Mouse (Mus musculus): ENCODE data around the gene Lmtk2. TPM values are rescaled to one million over a fixed set of nuclear protein-coding genes. Genes with fewer than 3 reads are reported as not detected.

Lmtk2 gene
- polyA plus RNA-seq, 1 experiment from 2014 or later, result 3.1 TPM

DNA sequence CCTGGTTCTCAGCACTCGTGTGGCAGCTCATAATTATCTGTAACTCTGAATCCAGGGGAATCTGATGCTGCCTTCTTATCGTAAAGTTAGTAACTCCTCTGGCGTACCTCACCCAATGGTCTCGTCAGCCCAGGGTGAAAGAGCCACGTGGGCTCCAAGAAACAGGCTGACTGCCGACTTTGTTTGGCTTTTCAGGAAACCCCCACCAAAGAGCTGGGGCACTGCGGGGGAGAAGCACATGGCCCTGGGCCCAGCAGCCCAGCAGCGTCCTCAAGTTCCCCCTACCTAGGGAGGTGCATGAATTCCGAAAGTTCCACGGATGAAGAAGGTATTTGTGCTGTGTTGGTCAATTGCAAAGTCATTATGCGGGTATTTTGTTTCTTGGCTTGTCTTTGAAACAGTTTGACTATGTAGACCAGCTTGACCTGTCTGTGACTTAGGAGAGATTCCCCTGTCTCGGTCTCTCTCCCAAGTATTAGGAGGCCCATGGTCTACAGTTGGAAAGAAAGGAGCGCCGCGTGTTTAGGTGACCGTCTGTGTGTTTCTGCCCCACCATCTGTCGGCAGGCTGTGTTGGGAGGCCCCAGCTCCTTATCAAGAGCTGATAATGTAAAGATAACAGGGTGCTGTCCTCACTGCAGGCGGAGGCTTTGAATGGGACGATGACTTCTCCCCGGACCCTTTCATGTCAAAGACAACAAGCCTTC lies 82.5 kb downstream of the Lmtk2 start:
- WGBS, result 22% methylated on average over 20 of the region's 20 CpGs
- peak overlapping the region; percentile 25; the same call in 1 of the 2 replicates for H3K4me2 ChIP-seq
- no peak overlapping the region for H3K9ac ChIP-seq
- H3K9me3 ChIP-seq (replicated peaks), result no peaks in the 10 kb centered on the region
- no peak for ATAC-seq (replicated peaks; ENCODE audit: insufficient number of reproducible peaks, insufficient read depth, low FRiP score, low read depth)
- no peaks in the 10 kb centered on the region for H3K27me3 ChIP-seq
- no peak overlapping the region for H3K27ac ChIP-seq
- H3K4me1 ChIP-seq (replicated peaks), result peaks cover 17% of the 10 kb centered on the region
- H3K36me3 ChIP-seq, result peaks cover 8% of the 10 kb centered on the region; the same call in 1 of the 2 replicates
- H3K4me3 ChIP-seq, result no peak overlapping the region

- no peak overlapping the region for H3K27ac ChIP-seq
- peaks cover 17% of the 10 kb centered on the region for H3K4me1 ChIP-seq (replicated peaks)
- H3K36me3 ChIP-seq, result peaks cover 7% of the 10 kb centered on the region; the same call in 1 of the 2 replicates
- no peak overlapping the region for H3K4me3 ChIP-seq
- no peaks in the 10 kb centered on the region for H3K9me3 ChIP-seq (replicated peaks)
- ATAC-seq (replicated peaks; ENCODE audit: insufficient number of reproducible peaks, insufficient read depth, low FRiP score, low read depth), result no peak; the same call in 1 of the 2 replicates
- H3K9ac ChIP-seq, result no peak overlapping the region
- 24% methylated on average over 8 of the region's 8 CpGs for WGBS
- peak overlapping the region; percentile 25; the same call in 1 of the 2 replicates for H3K4me2 ChIP-seq
- no peaks in the 10 kb centered on the region for H3K27me3 ChIP-seq
Measured at GRCm38 (mm10) chr5:144183248-144183559, 83.0 kb downstream of the Lmtk2 start.

DNA sequence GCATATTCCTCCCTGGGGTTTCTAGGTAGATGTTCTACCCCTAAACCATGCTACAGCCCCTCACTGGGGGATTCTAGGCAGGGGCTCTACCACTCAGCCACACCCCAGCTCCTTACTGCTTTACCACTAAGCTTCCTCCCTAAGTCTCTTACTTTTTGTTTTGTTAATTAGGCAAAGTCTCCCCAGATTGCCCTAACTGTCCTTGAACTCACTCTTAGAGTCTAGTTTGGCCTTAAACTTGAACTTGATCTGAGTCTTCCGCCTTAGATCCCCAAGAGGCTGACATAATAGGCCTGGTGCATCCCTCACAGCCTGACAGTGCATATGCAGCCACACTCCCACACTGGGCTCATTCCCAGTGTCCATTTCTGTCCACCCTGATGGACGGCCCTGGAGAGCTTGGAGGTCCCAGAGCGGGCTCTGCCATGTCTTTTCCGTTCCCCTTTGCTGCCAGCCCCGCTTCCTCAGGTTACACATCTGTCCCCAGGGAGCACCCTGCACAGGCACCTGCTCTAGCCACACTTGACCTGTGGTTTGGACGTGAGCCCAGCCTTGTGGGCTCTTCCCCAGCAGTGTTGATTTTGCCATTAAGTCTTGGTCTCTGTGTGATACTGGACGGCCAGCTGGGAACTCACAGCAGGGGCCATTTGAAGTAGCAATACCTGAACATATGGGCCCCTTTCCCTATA lies 83.6 kb downstream of the Lmtk2 start:
- H3K9me3 ChIP-seq (replicated peaks), result no peaks in the 10 kb centered on the region
- no peak overlapping the region for H3K4me2 ChIP-seq
- H3K36me3 ChIP-seq, result peaks cover 7% of the 10 kb centered on the region; the same call in 1 of the 2 replicates
- H3K27ac ChIP-seq, result no peak overlapping the region
- H3K4me1 ChIP-seq (replicated peaks), result peaks cover 18% of the 10 kb centered on the region
- WGBS, result 72% methylated on average over 7 of the region's 7 CpGs
- H3K27me3 ChIP-seq, result no peaks in the 10 kb centered on the region
- H3K9ac ChIP-seq, result no peak overlapping the region
- H3K4me3 ChIP-seq, result no peak overlapping the region
- ATAC-seq (replicated peaks; ENCODE audit: insufficient number of reproducible peaks, insufficient read depth, low FRiP score, low read depth), result no peak

DNA sequence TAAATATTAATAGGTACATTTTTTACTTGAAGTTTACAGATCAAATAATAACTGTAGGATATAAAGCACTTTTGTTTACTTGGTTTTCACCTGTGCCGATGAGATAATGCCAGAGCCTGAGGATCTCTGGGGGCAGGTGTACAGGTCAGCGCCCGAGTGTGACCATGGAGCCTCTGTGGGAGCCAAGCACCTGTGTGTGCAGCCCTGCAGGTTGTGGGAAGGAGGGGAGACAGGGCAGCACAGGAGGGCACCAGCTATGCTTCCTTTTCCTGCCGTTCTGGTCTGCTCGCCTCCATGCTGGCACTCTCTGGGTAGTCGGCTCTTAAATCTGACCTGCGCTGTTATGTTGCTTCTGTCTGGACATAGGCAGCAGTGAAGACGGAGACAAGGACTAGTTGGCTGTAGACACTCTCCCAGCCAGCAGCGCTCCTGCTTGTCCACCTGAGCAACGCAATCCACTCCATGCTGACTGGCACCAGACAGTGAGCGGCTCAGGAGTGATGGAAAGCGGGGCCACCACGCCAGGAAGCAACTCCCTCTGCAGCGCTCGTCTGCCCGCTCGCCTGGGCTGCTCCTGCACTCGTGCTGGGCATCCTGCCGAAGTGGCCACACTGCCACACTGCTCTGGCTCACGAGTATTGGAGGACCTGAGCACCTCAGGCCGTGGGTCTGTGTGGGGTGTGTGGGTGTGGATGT lies 84.3 kb downstream of the Lmtk2 start:
- WGBS, result 90% methylated on average over 21 of the region's 21 CpGs
- ATAC-seq (replicated peaks; ENCODE audit: insufficient number of reproducible peaks, insufficient read depth, low FRiP score, low read depth), result no peak

DNA sequence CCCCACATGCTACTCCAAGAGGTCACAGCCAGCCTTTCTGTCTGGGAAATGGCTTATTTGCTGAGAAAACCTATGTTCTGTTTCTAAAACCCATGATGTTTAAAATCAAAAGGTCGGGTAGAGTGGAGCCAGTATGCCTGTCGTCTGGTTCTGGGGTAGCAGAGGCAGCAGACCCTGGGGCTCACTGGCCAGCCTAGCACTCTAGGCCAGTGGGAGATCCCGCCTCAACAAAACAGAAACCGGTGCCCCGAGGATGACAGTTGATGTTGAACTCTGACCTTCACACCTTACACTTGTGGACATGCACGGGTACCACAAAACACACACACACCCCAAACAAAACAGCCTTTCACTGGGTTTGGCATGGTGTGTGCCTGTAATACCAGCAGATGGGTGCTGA lies 88.2 kb downstream of the Lmtk2 start:
- H3K4me1 ChIP-seq (replicated peaks), result peaks cover 29% of the 10 kb centered on the region
- WGBS, result 85% methylated on average over 6 of the region's 6 CpGs
- H3K36me3 ChIP-seq, result peaks cover 7% of the 10 kb centered on the region; the same call in 1 of the 2 replicates
- H3K4me3 ChIP-seq, result no peak overlapping the region
- no peaks in the 10 kb centered on the region for H3K27me3 ChIP-seq
- no peak for ATAC-seq (replicated peaks; ENCODE audit: insufficient number of reproducible peaks, insufficient read depth, low FRiP score, low read depth)
- H3K4me2 ChIP-seq, result no peak overlapping the region
- no peak overlapping the region for H3K27ac ChIP-seq
- H3K9ac ChIP-seq, result no peak overlapping the region
- no peaks in the 10 kb centered on the region for H3K9me3 ChIP-seq (replicated peaks)

More for the DNA sequence above, 84.3 kb downstream of the Lmtk2 start:
- Histone ChIP-seq H3K9me3 (replicated peaks) (no peaks in the 10 kb centered on the region), H3K4me1 (replicated peaks) (peaks cover 24% of the 10 kb centered on the region), H3K27ac (no peak overlapping the region), H3K36me3 (peaks cover 7% of the 10 kb centered on the region; the same call in 1 of the 2 replicates), H3K9ac (no peak overlapping the region), H3K4me2 (no peak overlapping the region), H3K27me3 (no peaks in the 10 kb centered on the region), H3K4me3 (no peak overlapping the region)

DNA sequence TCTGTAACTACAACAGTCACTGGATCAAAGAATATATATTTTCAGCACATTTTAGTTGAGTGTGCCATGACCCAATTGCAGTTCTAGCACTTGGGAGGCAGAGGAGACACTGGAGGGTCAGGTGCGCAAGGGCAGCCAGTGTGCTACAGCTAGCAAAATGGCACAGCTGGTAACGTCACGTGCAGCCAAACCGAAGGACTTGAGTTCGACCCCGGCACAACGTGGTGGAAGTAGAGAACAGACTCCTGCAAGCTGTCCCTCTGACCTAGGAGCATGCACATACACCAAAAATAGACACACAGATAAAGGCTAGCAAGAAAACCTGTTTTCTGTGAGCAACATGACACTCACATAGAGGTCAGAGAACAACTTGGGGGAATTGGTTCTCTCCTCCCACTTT lies 89.1 kb downstream of the Lmtk2 start:
- Histone ChIP-seq H3K9me3 (replicated peaks) (no peaks in the 10 kb centered on the region), H3K9ac (no peak overlapping the region), H3K27ac (no peak overlapping the region), H3K36me3 (peaks cover 7% of the 10 kb centered on the region; the same call in 1 of the 2 replicates), H3K4me2 (peak overlapping the region; percentile 66), H3K4me1 (replicated peaks) (peaks cover 22% of the 10 kb centered on the region), H3K27me3 (no peaks in the 10 kb centered on the region), H3K4me3 (no peak overlapping the region)
- 35% methylated on average over 7 of the region's 7 CpGs for WGBS
- no peak for ATAC-seq (replicated peaks; ENCODE audit: insufficient number of reproducible peaks, insufficient read depth, low FRiP score, low read depth)

- Histone ChIP-seq H3K36me3 (peaks cover 7% of the 10 kb centered on the region; the same call in 1 of the 2 replicates), H3K4me1 (replicated peaks) (peaks cover 22% of the 10 kb centered on the region), H3K27me3 (no peaks in the 10 kb centered on the region), H3K9me3 (replicated peaks) (no peaks in the 10 kb centered on the region), H3K4me2 (peak within 1 kb of the TSS; percentile 66), H3K9ac (peak within 1 kb of the TSS; percentile 17), H3K27ac (no peak within 1 kb of the TSS), H3K4me3 (peak within 1 kb of the TSS; percentile 38)
- WGBS, result 4% methylated on average over 22 of the region's 26 CpGs
- ATAC-seq (replicated peaks; ENCODE audit: insufficient number of reproducible peaks, insufficient read depth, low FRiP score, low read depth), result peak; percentile 51
Measured at GRCm38 (mm10) chr5:144189950-144190583, 89.8 kb downstream of the Lmtk2 start, which contains the start of gene Bhlha15. Gene Bhlha15, plus strand, starts transcription at chr5:144190286.

- Histone ChIP-seq H3K4me2 (no peak overlapping the region), H3K36me3 (no peaks in the 10 kb centered on the region), H3K9ac (peak overlapping the region; percentile 17; the same call in 1 of the 2 replicates), H3K27ac (no peak overlapping the region), H3K4me1 (replicated peaks) (peaks cover 22% of the 10 kb centered on the region), H3K4me3 (no peak overlapping the region), H3K9me3 (replicated peaks) (no peaks in the 10 kb centered on the region), H3K27me3 (no peaks in the 10 kb centered on the region)
- 49% methylated on average over 23 of the region's 23 CpGs for WGBS
- no peak for ATAC-seq (replicated peaks; ENCODE audit: insufficient number of reproducible peaks, insufficient read depth, low FRiP score, low read depth)
Measured at GRCm38 (mm10) chr5:144191026-144191425, 90.8 kb downstream of the Lmtk2 start.

- no peaks in the 10 kb centered on the region for H3K9me3 ChIP-seq (replicated peaks)
Measured at GRCm38 (mm10) chr5:144192673-144193072, 92.4 kb downstream of the Lmtk2 start.

GRCm38 (mm10) chr5:144194416-144194815 lies 94.2 kb downstream of the Lmtk2 start:
- no peak overlapping the region for H3K4me2 ChIP-seq
- no peak overlapping the region for H3K4me3 ChIP-seq
- H3K27me3 ChIP-seq, result no peaks in the 10 kb centered on the region
- peaks cover 16% of the 10 kb centered on the region for H3K4me1 ChIP-seq (replicated peaks)
- no peaks in the 10 kb centered on the region for H3K36me3 ChIP-seq
- H3K9me3 ChIP-seq (replicated peaks), result no peaks in the 10 kb centered on the region
- WGBS, result 78% methylated on average over 7 of the region's 7 CpGs
- no peak overlapping the region for H3K9ac ChIP-seq
- no peak overlapping the region for H3K27ac ChIP-seq
- ATAC-seq (replicated peaks; ENCODE audit: insufficient number of reproducible peaks, insufficient read depth, low FRiP score, low read depth), result no peak

More at GRCm38 (mm10) chr5:144192673-144193072, 92.4 kb downstream of the Lmtk2 start:
- Histone ChIP-seq H3K4me2 (no peak overlapping the region), H3K27me3 (no peaks in the 10 kb centered on the region), H3K27ac (no peak overlapping the region), H3K4me3 (no peak overlapping the region), H3K9ac (no peak overlapping the region), H3K36me3 (no peaks in the 10 kb centered on the region), H3K4me1 (replicated peaks) (peaks cover 22% of the 10 kb centered on the region)
- 73% methylated on average over 6 of the region's 6 CpGs for WGBS
- ATAC-seq (replicated peaks; ENCODE audit: insufficient number of reproducible peaks, insufficient read depth, low FRiP score, low read depth), result no peak

- Histone ChIP-seq H3K4me3 (no peak overlapping the region), H3K4me2 (no peak overlapping the region), H3K4me1 (replicated peaks) (peaks cover 5% of the 10 kb centered on the region), H3K9ac (no peak overlapping the region), H3K27me3 (no peaks in the 10 kb centered on the region), H3K9me3 (replicated peaks) (no peaks in the 10 kb centered on the region), H3K27ac (no peak overlapping the region), H3K36me3 (no peaks in the 10 kb centered on the region)
- no peak for ATAC-seq (replicated peaks; ENCODE audit: insufficient number of reproducible peaks, insufficient read depth, low FRiP score, low read depth)
- 82% methylated on average over 8 of the region's 8 CpGs for WGBS
Measured at GRCm38 (mm10) chr5:144195567-144195966, 95.3 kb downstream of the Lmtk2 start.

Measured in heart, embryonic 15.5 days (tissue).